Mouse (Mus musculus): ENCODE results near the gene Ckm. TPM values are rescaled to one million over a fixed set of nuclear protein-coding genes. Genes with fewer than 3 reads are reported as not detected.
A peak's percentile ranks its signal among the peaks of the same experiment; 100 is the strongest.

Gene Ckm
- polyA plus RNA-seq, 1 experiment from 2014 or later, result 3.8 TPM

DNA sequence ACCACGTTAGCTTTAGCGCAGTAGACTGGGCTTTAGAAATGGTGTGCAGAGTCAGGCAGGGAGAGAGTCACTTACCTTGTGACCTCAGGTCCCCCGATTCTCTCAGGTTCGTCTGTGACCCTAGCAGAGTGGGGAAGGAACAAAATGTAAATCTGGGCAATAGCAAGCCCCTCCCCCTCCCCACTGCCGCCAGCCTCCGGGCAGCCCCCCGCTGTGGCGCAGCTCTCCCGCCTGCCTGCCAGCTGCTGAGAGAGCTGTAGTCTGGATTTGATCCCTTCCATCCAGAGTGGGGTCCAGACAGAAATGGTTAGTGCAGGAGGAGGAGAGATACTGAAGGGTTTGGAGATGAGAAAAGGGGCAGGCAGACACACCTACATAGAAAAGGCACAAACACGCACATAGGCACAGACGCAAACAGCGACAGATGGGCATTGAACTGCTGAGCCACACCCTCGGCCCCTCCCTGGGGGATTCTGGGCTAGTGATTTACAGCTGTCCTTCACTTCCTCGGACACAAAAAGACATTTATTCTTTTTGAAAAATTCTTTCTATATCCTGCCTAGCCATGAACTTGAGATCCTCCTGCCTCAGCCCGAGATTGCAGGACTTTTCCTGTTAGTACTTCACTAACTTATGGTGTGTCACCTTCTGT, 23.5 kb downstream of the Ckm start:
- no peak overlapping the region for H3K4me3 ChIP-seq (ENCODE audit: low read depth, low read length)
- H3K4me1 ChIP-seq (ENCODE audit: control insufficient read depth, insufficient read depth, low read length), result no peaks in the 10 kb centered on the region
- H3K27ac ChIP-seq (replicated peaks; ENCODE audit: low read depth, low read length), result no peak overlapping the region
- H3K9me3 ChIP-seq (ENCODE audit: control insufficient read depth, low read length), result 0 out of 2 replicates have a peak, but pooled peaks cover 3% of the 10 kb centered on the region
- ATAC-seq (ENCODE audit: insufficient number of reproducible peaks, low FRiP score, low TSS enrichment, low read depth) (no peak), DNase-seq (ENCODE audit: low spot score) (no peak)
- 74% methylated on average over 15 of the region's 15 CpGs for WGBS
- peaks cover 33% of the 10 kb centered on the region for H3K36me3 ChIP-seq (ENCODE audit: control insufficient read depth, insufficient read depth, low read length)
- no peak overlapping the region for H3K9ac ChIP-seq (ENCODE audit: low read length)
- H3K27me3 ChIP-seq (ENCODE audit: control insufficient read depth, insufficient read depth, low read length), result no peaks in the 10 kb centered on the region
- H3K4me2 ChIP-seq (ENCODE audit: low read depth, severe bottlenecking), result no peak overlapping the region

DNA sequence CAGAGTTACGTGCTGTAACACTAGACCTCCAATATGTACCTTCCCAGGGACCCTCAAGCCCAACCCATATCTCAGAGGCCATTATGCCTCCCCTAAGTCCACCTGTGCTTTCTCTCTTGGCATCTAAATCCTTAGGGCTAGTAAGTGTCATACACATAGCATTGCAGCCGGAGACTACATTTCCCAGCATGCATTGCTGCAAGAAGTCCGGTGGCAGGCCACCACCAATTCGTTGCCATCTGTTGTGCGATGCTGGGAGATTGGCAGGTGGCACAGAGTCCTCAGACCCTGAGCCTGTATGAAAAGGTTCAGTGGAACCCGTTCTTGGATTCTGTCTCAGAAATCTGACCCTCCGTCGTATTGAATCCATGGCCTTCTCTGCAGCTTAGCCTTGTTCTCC, 25.1 kb downstream of the Ckm start:
- Histone ChIP-seq H3K27ac (replicated peaks; ENCODE audit: low read depth, low read length) (no peak overlapping the region), H3K9ac (ENCODE audit: low read length) (no peak overlapping the region), H3K4me1 (ENCODE audit: control insufficient read depth, insufficient read depth, low read length) (no peaks in the 10 kb centered on the region), H3K9me3 (ENCODE audit: control insufficient read depth, low read length) (0 out of 2 replicates have a peak, but pooled peaks cover 3% of the 10 kb centered on the region), H3K27me3 (ENCODE audit: control insufficient read depth, insufficient read depth, low read length) (no peaks in the 10 kb centered on the region), H3K36me3 (ENCODE audit: control insufficient read depth, insufficient read depth, low read length) (peaks cover 48% of the 10 kb centered on the region), H3K4me2 (ENCODE audit: low read depth, severe bottlenecking) (no peak overlapping the region), H3K4me3 (ENCODE audit: low read depth, low read length) (no peak overlapping the region)
- no peak for ATAC-seq (ENCODE audit: insufficient number of reproducible peaks, low FRiP score, low TSS enrichment, low read depth)
- DNase-seq (ENCODE audit: low spot score), result no peak
- WGBS, result 76% methylated on average over 8 of the region's 8 CpGs

DNA sequence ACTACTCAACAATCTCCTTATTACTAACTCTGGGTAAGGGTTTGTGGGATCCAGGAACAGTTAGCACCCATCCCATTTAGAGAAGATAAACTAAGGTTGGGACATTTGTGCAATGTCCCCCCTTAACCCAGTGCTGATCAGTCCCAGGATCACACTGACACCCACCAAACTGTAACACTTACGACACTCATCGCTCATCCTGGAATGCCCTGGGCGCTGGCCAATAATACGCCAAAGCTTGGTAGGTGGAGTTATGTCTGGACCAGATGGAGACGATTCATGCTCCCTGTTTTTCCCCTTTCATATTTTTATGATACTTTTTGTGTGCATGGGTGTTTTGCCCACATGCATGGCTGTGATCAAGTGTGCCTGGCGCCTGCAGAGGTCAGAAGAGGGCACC, 25.8 kb downstream of the Ckm start:
- DNase-seq (ENCODE audit: low spot score) (no peak), ATAC-seq (ENCODE audit: insufficient number of reproducible peaks, low FRiP score, low TSS enrichment, low read depth) (no peak)
- no peak overlapping the region for H3K9ac ChIP-seq (ENCODE audit: low read length)
- no peak overlapping the region for H3K4me3 ChIP-seq (ENCODE audit: low read depth, low read length)
- 92% methylated on average over 6 of the region's 6 CpGs for WGBS
- H3K9me3 ChIP-seq (ENCODE audit: control insufficient read depth, low read length), result 0 out of 2 replicates have a peak, but pooled peaks cover 3% of the 10 kb centered on the region
- no peaks in the 10 kb centered on the region for H3K27me3 ChIP-seq (ENCODE audit: control insufficient read depth, insufficient read depth, low read length)
- no peaks in the 10 kb centered on the region for H3K4me1 ChIP-seq (ENCODE audit: control insufficient read depth, insufficient read depth, low read length)
- no peak overlapping the region for H3K4me2 ChIP-seq (ENCODE audit: low read depth, severe bottlenecking)
- no peak overlapping the region for H3K27ac ChIP-seq (replicated peaks; ENCODE audit: low read depth, low read length)
- H3K36me3 ChIP-seq (ENCODE audit: control insufficient read depth, insufficient read depth, low read length), result peaks cover 50% of the 10 kb centered on the region

GRCm38 (mm10) chr7:19432475-19432874, 27.9 kb downstream of the Ckm start:
- Histone ChIP-seq H3K27ac (replicated peaks; ENCODE audit: low read depth, low read length) (no peak overlapping the region), H3K9ac (ENCODE audit: low read length) (no peak overlapping the region), H3K4me3 (ENCODE audit: low read depth, low read length) (no peak overlapping the region), H3K27me3 (ENCODE audit: control insufficient read depth, insufficient read depth, low read length) (no peaks in the 10 kb centered on the region), H3K36me3 (ENCODE audit: control insufficient read depth, insufficient read depth, low read length) (peaks cover 49% of the 10 kb centered on the region), H3K4me1 (ENCODE audit: control insufficient read depth, insufficient read depth, low read length) (no peaks in the 10 kb centered on the region), H3K9me3 (ENCODE audit: control insufficient read depth, low read length) (0 out of 2 replicates have a peak, but pooled peaks cover 3% of the 10 kb centered on the region), H3K4me2 (ENCODE audit: low read depth, severe bottlenecking) (no peak overlapping the region)
- no peak for ATAC-seq (ENCODE audit: insufficient number of reproducible peaks, low FRiP score, low TSS enrichment, low read depth)
- 89% methylated on average over 2 of the region's 2 CpGs for WGBS
- no peak for DNase-seq (ENCODE audit: low spot score)

DNA sequence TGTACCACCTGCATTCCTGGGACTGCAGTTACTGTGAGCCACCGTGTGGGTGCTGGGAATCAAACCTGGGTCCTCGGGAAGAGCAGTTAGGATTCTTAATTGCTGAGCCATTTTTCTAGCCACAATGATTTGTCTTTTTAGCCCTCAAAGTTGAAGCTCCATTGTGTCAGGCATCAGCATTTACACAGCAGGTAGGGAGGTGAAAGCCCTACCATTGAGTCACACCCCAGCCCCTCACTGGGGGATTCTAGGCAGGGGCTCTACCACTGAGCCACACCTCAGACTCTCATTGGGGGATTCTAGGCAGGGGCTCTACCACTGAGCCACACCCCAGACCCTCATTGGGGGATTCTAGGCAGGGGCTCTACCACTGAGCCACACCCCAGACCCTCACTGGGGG, 31.7 kb downstream of the Ckm start:
- no peak overlapping the region for H3K4me2 ChIP-seq (ENCODE audit: low read depth, severe bottlenecking)
- H3K27ac ChIP-seq (replicated peaks; ENCODE audit: low read depth, low read length), result no peak overlapping the region
- H3K9me3 ChIP-seq (ENCODE audit: control insufficient read depth, low read length), result 0 out of 2 replicates have a peak, but pooled peaks cover 3% of the 10 kb centered on the region
- DNase-seq (ENCODE audit: low spot score) (no peak), ATAC-seq (ENCODE audit: insufficient number of reproducible peaks, low FRiP score, low TSS enrichment, low read depth) (no peak)
- WGBS, result 92% methylated on average over 2 of the region's 2 CpGs
- peaks cover 52% of the 10 kb centered on the region for H3K36me3 ChIP-seq (ENCODE audit: control insufficient read depth, insufficient read depth, low read length)
- H3K4me3 ChIP-seq (ENCODE audit: low read depth, low read length), result no peak overlapping the region
- no peak overlapping the region for H3K9ac ChIP-seq (ENCODE audit: low read length)
- no peaks in the 10 kb centered on the region for H3K4me1 ChIP-seq (ENCODE audit: control insufficient read depth, insufficient read depth, low read length)
- H3K27me3 ChIP-seq (ENCODE audit: control insufficient read depth, insufficient read depth, low read length), result no peaks in the 10 kb centered on the region

DNA sequence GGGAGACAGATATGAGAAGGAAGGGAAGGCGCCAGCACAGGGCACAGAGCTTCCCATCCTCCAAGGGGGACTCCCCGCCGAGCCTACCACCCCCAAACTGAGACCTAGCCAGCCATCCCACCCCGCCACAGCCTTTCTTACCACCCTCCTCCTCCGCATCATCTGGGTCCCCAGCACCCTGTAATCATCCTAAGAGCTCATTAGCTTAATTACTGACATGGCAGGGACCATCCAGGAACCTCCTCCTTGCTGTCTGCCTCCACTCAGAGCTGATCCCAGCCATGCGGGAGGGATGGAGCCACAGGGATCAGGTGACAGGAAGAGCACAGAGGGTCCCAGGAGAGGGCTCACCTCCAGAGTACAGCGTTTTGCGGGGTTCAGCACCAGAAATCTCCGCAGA, 32.5 kb downstream of the Ckm start:
- Histone ChIP-seq H3K9me3 (ENCODE audit: control insufficient read depth, low read length) (0 out of 2 replicates have a peak, but pooled peaks cover 3% of the 10 kb centered on the region), H3K4me1 (ENCODE audit: control insufficient read depth, insufficient read depth, low read length) (no peaks in the 10 kb centered on the region), H3K4me3 (ENCODE audit: low read depth, low read length) (no peak overlapping the region), H3K27ac (replicated peaks; ENCODE audit: low read depth, low read length) (no peak overlapping the region), H3K9ac (ENCODE audit: low read length) (no peak overlapping the region), H3K36me3 (ENCODE audit: control insufficient read depth, insufficient read depth, low read length) (peaks cover 54% of the 10 kb centered on the region), H3K4me2 (ENCODE audit: low read depth, severe bottlenecking) (no peak overlapping the region), H3K27me3 (ENCODE audit: control insufficient read depth, insufficient read depth, low read length) (no peaks in the 10 kb centered on the region)
- no peak for ATAC-seq (ENCODE audit: insufficient number of reproducible peaks, low FRiP score, low TSS enrichment, low read depth)
- no peak for DNase-seq (ENCODE audit: low spot score)
- WGBS, result 81% methylated on average over 9 of the region's 9 CpGs

GRCm38 (mm10) chr7:19441448-19442091, 37.0 kb downstream of the Ckm start:
- no peak overlapping the region for H3K4me2 ChIP-seq (ENCODE audit: low read depth, severe bottlenecking)
- no peak for ATAC-seq (ENCODE audit: insufficient number of reproducible peaks, low FRiP score, low TSS enrichment, low read depth)
- 86% methylated on average over 9 of the region's 9 CpGs for WGBS
- no peaks in the 10 kb centered on the region for H3K9me3 ChIP-seq (ENCODE audit: control insufficient read depth, low read length)
- H3K4me3 ChIP-seq (ENCODE audit: low read depth, low read length), result no peak overlapping the region
- no peak for DNase-seq (ENCODE audit: low spot score)
- H3K36me3 ChIP-seq (ENCODE audit: control insufficient read depth, insufficient read depth, low read length), result peaks cover 32% of the 10 kb centered on the region
- no peaks in the 10 kb centered on the region for H3K4me1 ChIP-seq (ENCODE audit: control insufficient read depth, insufficient read depth, low read length)
- no peaks in the 10 kb centered on the region for H3K27me3 ChIP-seq (ENCODE audit: control insufficient read depth, insufficient read depth, low read length)
- no peak overlapping the region for H3K27ac ChIP-seq (replicated peaks; ENCODE audit: low read depth, low read length)
- no peak overlapping the region for H3K9ac ChIP-seq (ENCODE audit: low read length)

DNA sequence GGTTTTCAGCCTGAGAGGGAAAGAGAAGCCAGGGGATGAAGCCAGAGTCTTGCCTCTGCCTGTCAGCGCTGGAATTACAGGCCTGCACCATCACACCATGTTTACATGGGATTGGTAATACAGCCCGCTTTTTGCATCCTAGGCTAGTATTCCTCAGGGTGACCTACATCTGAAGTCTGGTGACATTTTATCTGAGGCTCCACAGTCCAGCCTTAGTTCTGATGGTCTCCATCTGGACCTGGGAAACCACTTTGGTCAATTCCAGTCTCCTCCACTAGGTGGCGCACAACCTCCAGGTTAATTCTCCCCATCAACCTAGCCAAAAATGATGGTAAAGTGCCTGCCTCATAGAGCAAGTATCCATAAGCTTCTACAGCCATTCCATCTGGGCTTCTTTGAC, 38.8 kb downstream of the Ckm start:
- Histone ChIP-seq H3K27me3 (ENCODE audit: control insufficient read depth, insufficient read depth, low read length) (no peaks in the 10 kb centered on the region), H3K9me3 (ENCODE audit: control insufficient read depth, low read length) (no peaks in the 10 kb centered on the region), H3K4me1 (ENCODE audit: control insufficient read depth, insufficient read depth, low read length) (no peaks in the 10 kb centered on the region), H3K4me2 (ENCODE audit: low read depth, severe bottlenecking) (no peak overlapping the region), H3K9ac (ENCODE audit: low read length) (no peak overlapping the region), H3K27ac (replicated peaks; ENCODE audit: low read depth, low read length) (no peak overlapping the region), H3K36me3 (ENCODE audit: control insufficient read depth, insufficient read depth, low read length) (peaks cover 32% of the 10 kb centered on the region), H3K4me3 (ENCODE audit: low read depth, low read length) (no peak overlapping the region)
- 49% methylated on average over 3 of the region's 3 CpGs for WGBS
- ATAC-seq (ENCODE audit: insufficient number of reproducible peaks, low FRiP score, low TSS enrichment, low read depth), result no peak
- peak; percentile 92 for DNase-seq (ENCODE audit: low spot score)

Measured in limb, embryonic 11.5 days (tissue).